Comparison of ENCODE assay signal across 9 mouse cellular contexts in genomic region chr3:145117637-145118036, GRCm38 (mm10). TPM values are rescaled to one million over a fixed set of nuclear protein-coding genes. Genes with fewer than 3 reads are reported as not detected.
DNase-seq lines count a peak whose midpoint lies in the region; ATAC-seq lines count a peak whose summit lies in the region.
"Had no signal": no experiment of that assay in that cellular context is flagged by ENCODE, and none has a peak within 500 bp of the region (broad histone marks: within the 10 kb centered on the region; RNA-seq: fewer than 3 reads in every experiment).

No protein-coding gene starts in this region.

- DNase-seq in lung, postnatal 4 days: no peak
- DNase-seq in forebrain, embryonic 11.5 days (ENCODE audit: low spot score): no peak
- DNase-seq in limb, embryonic 10.5 days (ENCODE audit: low spot score): no peak
- no peak for DNase-seq in ovary, postnatal 36 days (ENCODE audit: low spot score)
- no peak for DNase-seq in thymus, postnatal 10 days (ENCODE audit: low spot score in 2 of 2)

- H3K9ac ChIP-seq in lung, embryonic 15.5 days: peak overlapping the region; percentile 92
- peak overlapping the region; percentile 95 for H3K9ac ChIP-seq in forebrain, embryonic 11.5 days (ENCODE audit: low read length)
- peak overlapping the region; percentile 90; the same call in 1 of the 2 replicates for H3K9ac ChIP-seq in neural tube, embryonic 14.5 days (replicated peaks; ENCODE audit: low read depth, low read length)

- 72% methylated on average over 10 of the region's 10 CpGs for WGBS in lung, embryonic 15.5 days
- 83% methylated on average over 10 of the region's 10 CpGs for WGBS in forebrain, embryonic 11.5 days
- WGBS in limb, embryonic 10.5 days: 88% methylated on average over 10 of the region's 10 CpGs
- WGBS in neural tube, embryonic 14.5 days: 81% methylated on average over 10 of the region's 10 CpGs

- H3K36me3 ChIP-seq in lung, embryonic 15.5 days: no peaks in the 10 kb centered on the region
- no peaks in the 10 kb centered on the region for H3K36me3 ChIP-seq in forebrain, embryonic 11.5 days (ENCODE audit: control insufficient read depth, insufficient read depth, low read length)
- no peaks in the 10 kb centered on the region for H3K36me3 ChIP-seq in limb, embryonic 10.5 days
- no peaks in the 10 kb centered on the region for H3K36me3 ChIP-seq in neural tube, embryonic 14.5 days (ENCODE audit: control insufficient read depth, insufficient read depth, low read length)

- H3K27ac ChIP-seq in lung, embryonic 15.5 days: peak overlapping the region; percentile 99
- H3K27ac ChIP-seq in forebrain, embryonic 11.5 days (ENCODE audit: low read depth, low read length): peak overlapping the region; percentile 70
- H3K27ac ChIP-seq in limb, embryonic 10.5 days: peak overlapping the region; percentile 99
- H3K27ac ChIP-seq in neural tube, embryonic 14.5 days (ENCODE audit: low read depth, low read length): peak overlapping the region; percentile 99

- H3K27me3 ChIP-seq in lung, embryonic 15.5 days: no peaks in the 10 kb centered on the region
- H3K27me3 ChIP-seq in forebrain, embryonic 11.5 days (ENCODE audit: control insufficient read depth, insufficient read depth, low read length): no peaks in the 10 kb centered on the region
- no peaks in the 10 kb centered on the region for H3K27me3 ChIP-seq in limb, embryonic 10.5 days (ENCODE audit: low read depth, poor library complexity, severe bottlenecking)
- H3K27me3 ChIP-seq in neural tube, embryonic 14.5 days (ENCODE audit: control insufficient read depth, insufficient read depth, low read length): no peaks in the 10 kb centered on the region

- H3K4me3 ChIP-seq in lung, embryonic 15.5 days: peak overlapping the region; percentile 91
- H3K4me3 ChIP-seq in forebrain, embryonic 11.5 days (ENCODE audit: low read depth, low read length): peak overlapping the region; percentile 73
- H3K4me3 ChIP-seq in limb, embryonic 10.5 days: peak overlapping the region; percentile 87
- peak overlapping the region; percentile 72 for H3K4me3 ChIP-seq in neural tube, embryonic 14.5 days (ENCODE audit: low read depth, low read length)

- no peaks in the 10 kb centered on the region for H3K9me3 ChIP-seq in lung, embryonic 15.5 days
- no peaks in the 10 kb centered on the region for H3K9me3 ChIP-seq in forebrain, embryonic 11.5 days (ENCODE audit: control insufficient read depth, low read length)
- H3K9me3 ChIP-seq in limb, embryonic 10.5 days (replicated peaks): no peaks in the 10 kb centered on the region
- no peaks in the 10 kb centered on the region for H3K9me3 ChIP-seq in neural tube, embryonic 14.5 days (ENCODE audit: control insufficient read depth, low read length)

- no peak for ATAC-seq in lung, embryonic 15.5 days (ENCODE audit: borderline replicate concordance, extremely low read depth, low FRiP score, low TSS enrichment)
- ATAC-seq in forebrain, embryonic 11.5 days (replicated peaks; ENCODE audit: low FRiP score): no peak
- ATAC-seq in neural tube, embryonic 14.5 days (ENCODE audit: low read depth): no peak
- ATAC-seq in megakaryocyte progenitor cell, adult 5-6 weeks (replicated peaks; ENCODE audit: poor library complexity): no peak

- peak overlapping the region; percentile 71 for H3K4me2 ChIP-seq in lung, embryonic 15.5 days
- H3K4me2 ChIP-seq in forebrain, embryonic 11.5 days (ENCODE audit: low read depth, low read length, severe bottlenecking): peak overlapping the region; percentile 69
- H3K4me2 ChIP-seq in neural tube, embryonic 14.5 days (ENCODE audit: low read depth, low read length): peak overlapping the region; percentile 76

- peaks cover 8% of the 10 kb centered on the region for H3K4me1 ChIP-seq in lung, embryonic 15.5 days
- peaks cover 2% of the 10 kb centered on the region; the same call in 1 of the 2 replicates for H3K4me1 ChIP-seq in forebrain, embryonic 11.5 days (replicated peaks; ENCODE audit: control insufficient read depth, insufficient read depth, low read length)
- H3K4me1 ChIP-seq in limb, embryonic 10.5 days: peaks cover 14% of the 10 kb centered on the region; the same call in 1 of the 2 replicates
- peaks cover 11% of the 10 kb centered on the region; the same call in 1 of the 2 replicates for H3K4me1 ChIP-seq in neural tube, embryonic 14.5 days (ENCODE audit: control insufficient read depth, insufficient read depth, low read length)

RNA-seq across cellular contexts. Expression of gene Odf2l, which starts 0.8 kb away (rescaled TPM):
- polyA plus RNA-seq in lung, embryonic 15.5 days (2015; fragmentation: Nextera tagmentation; extraction: Ambion mirVana): 15.1 and 16.8 TPM in 2 replicates
- 25.4 and 31.1 TPM in 2 replicates for polyA plus RNA-seq in forebrain, embryonic 11.5 days (2014; fragmentation: Nextera tagmentation; extraction: Ambion mirVana)
- polyA plus RNA-seq in limb, embryonic 10.5 days (2016; fragmentation: Nextera tagmentation; extraction: Ambion mirVana): 16.2 and 18.1 TPM in 2 replicates
- polyA plus RNA-seq in neural tube, embryonic 14.5 days (2014; fragmentation: Nextera tagmentation; extraction: Ambion mirVana): 13.6 and 14.5 TPM in 2 replicates
- total RNA-seq in megakaryocyte progenitor cell, adult 5-6 weeks (2015): 43.3 and 46.6 TPM in 2 replicates
- 23.2 and 37.2 TPM in 2 replicates for total RNA-seq in megakaryocyte progenitor cell, adult 5-6 weeks (2017)

RNA-seq across cellular contexts. Expression of gene Clca2, which starts 18.4 kb away (rescaled TPM):
- 0.37 and 0.52 TPM in 2 replicates for polyA plus RNA-seq in lung, embryonic 15.5 days (2015; fragmentation: Nextera tagmentation; extraction: Ambion mirVana)
- 0.13 and 0.21 TPM in 2 replicates for polyA plus RNA-seq in forebrain, embryonic 11.5 days (2014; fragmentation: Nextera tagmentation; extraction: Ambion mirVana)
- 0.11 and 0.13 TPM in 2 replicates for polyA plus RNA-seq in limb, embryonic 10.5 days (2016; fragmentation: Nextera tagmentation; extraction: Ambion mirVana)
- not detected in 2 replicates for polyA plus RNA-seq in neural tube, embryonic 14.5 days (2014; fragmentation: Nextera tagmentation; extraction: Ambion mirVana)
- not detected in 2 replicates for total RNA-seq in megakaryocyte progenitor cell, adult 5-6 weeks (2015)
- total RNA-seq in megakaryocyte progenitor cell, adult 5-6 weeks (2017): not detected in 2 replicates
- total RNA-seq: hematopoietic stem cell, adult 5-6 weeks had no signal
